Mouse (Mus musculus): Measurements from ENCODE around the gene Pthlh.
"Not testable (repeated sequence)": the region's sequence is repeated elsewhere in the genome, so short reads cannot be mapped to it uniquely, and the experiment has no call there.

Gene Pthlh

DNA sequence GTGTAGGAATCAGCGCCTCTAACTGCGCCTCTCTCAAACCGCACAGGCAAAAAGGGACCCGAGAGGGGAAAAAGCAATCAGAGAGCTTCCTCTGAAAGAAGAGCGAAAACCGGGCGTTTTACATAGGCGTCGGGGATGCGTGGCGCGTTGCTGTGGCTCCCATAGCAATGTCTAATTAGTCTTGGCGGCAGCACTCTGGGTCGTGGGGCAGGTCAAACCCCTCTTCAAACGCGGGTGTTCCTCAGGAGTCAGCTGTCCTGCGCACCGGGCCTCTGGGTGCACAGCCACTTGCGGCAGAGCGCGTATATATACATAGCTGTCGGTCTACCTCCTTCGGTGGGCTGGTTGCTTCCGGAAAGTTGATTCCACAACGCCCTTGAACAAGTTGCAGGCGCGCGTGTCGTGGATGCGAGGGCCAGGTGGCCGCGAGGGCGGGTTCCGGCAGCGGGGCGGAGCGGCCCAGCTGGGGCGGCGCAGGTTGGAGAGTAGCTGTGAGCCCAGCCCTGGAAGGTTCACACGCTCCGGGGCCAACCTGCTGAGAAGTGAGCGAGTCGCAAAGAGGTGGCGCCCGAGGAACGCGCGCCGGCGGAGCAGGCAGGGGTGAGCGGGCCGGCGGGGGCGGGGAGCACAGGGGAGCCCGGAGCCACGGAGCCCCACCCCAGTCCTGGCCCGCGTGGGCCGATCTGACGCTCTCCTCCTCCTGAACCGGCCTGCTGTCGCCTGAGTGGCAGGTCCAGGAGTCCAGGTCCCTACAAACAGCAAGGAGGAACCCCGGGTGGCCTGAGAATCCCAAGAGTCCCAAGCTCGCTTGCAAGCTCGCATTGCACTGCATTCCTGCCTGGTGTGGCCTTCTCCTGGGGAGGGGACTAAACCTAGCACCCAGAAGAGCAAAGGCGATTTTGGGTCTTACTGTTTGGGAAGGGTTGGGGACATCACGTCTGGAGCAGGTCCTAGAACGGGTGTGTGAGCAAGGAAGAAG is at the start of gene Pthlh:
Gene Pthlh, minus strand, starts transcription at position 597 of the 979 bp plus-strand sequence.
- peak; percentile 67 for DNase-seq

DNA sequence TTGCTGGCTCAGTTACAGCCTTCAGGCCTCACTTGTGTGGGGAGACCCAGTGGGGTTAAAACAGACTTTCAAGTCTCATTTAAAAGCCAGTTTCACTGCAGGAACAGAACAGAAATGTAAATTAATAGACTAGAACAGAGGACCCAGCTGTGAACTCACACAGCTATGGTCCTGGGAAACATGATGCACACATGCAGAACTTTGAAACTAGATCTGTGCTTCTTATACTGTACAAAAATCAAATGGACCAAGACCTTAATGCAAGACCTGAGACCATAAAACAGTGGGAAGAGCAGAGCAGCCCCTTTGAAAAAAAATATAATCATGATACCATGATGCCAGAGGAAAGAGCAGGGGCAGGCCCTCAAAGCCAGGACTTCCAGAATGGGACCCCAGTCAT is 49.3 kb upstream of the Pthlh start:
- DNase-seq = no peak

DNA sequence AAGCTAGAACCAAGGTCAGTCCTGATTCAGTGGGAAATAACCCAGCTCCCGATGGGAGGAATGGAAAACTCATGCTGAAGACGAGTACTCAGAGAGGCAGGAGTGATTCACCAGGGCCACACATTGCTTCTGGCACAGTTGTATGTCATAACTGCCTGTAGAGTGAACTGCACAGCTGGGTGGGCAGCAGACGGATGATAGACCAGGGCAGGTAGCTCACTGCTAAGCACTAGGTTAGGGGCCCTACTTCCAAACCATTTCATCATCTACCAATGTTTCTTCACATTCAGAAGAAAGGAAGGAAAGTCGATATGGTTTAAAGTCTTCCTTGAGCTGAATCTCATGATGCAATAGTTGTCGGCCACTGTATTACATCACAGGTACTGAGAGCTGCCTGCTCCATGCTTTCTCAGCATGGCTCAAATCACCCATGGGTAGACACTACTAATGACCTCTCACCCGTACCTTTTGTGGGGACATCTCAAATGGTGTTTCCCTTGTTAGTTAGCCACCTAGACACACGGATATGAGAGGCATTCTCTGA is 46.5 kb upstream of the Pthlh start:
- no peak for DNase-seq

- no peak for DNase-seq
Observed at GRCm38 (mm10) chr6:147310035-147310434, 46.1 kb upstream of the Pthlh start.

DNA sequence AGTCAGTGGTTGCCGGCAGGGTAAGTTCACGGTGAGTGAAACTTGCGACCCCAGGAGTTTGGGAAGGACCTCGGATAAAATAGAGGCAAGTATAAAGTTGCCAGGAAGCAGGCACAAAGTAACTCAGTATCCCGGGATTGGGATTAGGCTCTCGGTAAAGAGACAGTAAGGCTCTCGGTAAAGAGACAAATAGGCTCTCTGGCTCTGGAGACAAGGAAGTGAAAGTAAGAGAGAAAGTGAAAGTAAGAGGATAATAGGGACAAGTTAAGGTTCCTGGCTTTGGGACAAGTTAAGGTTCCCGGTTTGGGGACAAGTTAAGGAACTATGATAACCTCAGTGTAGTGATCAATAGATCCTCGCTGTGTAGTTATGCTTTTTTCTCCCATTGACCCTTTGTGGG is 40.3 kb upstream of the Pthlh start:
- not testable (repeated sequence) for DNase-seq

- no peak for DNase-seq
Observed at GRCm38 (mm10) chr6:147299607-147300006, 35.6 kb upstream of the Pthlh start.

- DNase-seq = no peak
Observed at GRCm38 (mm10) chr6:147279309-147279708, 15.3 kb upstream of the Pthlh start.

DNA sequence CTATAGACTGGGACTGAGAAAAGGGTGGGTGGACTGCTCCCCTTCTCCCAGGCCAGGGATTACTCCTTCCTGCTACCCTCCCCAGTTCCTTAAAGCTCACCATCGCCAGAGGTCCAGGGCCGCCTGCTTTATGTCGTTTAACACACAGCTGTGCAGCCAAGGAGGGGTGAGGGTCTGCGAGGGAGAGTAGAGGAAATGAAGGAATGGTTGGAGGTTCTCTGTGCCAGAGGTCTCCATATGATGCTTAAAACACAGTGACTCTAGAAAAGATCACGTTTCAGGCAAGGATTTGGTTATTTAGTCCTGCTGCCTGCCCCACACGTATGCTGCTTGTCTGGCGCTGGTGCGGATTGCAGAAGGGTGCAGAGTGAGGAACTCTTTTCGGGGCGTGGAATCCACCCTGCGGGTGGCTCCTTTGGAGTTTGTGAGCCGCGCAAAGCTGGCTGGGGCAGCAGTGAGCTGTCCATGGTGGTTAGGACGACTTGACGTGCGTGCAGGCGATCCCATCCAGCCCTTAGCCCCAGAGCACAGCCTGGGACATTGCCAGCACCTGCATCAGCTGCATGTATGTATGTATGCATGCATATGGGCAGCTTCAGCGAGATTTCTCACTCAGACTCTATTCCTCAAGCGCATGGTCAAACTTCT is 4.3 kb upstream of the Pthlh start:
- peak; percentile 38 for DNase-seq

DNA sequence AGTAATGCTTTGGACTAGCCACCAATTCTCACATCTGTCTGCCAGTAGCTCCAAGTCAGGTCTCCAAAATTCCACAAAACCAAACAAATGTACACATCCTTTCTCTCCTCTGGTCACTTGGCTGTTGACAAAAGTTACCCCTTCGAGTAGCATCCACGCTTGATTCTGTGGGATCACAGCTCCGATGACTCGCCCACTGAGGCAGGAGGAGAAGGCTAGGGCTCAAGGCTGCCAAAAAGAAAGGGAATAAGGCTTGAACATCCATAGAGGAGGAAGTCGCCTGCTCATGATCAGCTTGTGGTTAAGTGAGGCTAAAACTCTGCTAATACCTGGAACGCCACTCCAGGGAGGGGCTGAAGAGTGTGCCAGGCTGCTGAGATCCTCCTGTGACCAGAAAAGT is 2.5 kb upstream of the Pthlh start:
- no peak for DNase-seq

GRCm38 (mm10) chr6:147263178-147263577 is 805 bp downstream of the Pthlh start:
- DNase-seq = no peak

DNA sequence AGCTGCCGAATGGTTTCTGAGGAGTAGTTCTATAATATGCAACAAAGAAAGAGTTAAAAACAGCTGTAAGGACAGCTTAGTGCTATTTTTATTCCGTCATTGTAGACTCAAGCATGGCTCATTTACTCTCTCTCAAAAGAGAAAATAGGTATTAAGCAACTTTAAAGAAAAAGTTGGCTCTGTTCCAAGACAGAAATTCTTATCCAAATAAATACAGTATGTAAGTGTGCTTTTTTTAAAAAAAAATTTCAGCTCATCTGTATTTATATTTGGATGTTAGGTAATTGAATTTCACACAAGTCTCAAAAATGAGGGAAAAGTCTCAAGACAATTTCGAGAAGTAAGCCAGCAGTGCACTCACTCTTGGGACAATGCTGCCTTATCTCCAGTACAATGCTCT is 2.4 kb downstream of the Pthlh start:
- no peak for DNase-seq

DNA sequence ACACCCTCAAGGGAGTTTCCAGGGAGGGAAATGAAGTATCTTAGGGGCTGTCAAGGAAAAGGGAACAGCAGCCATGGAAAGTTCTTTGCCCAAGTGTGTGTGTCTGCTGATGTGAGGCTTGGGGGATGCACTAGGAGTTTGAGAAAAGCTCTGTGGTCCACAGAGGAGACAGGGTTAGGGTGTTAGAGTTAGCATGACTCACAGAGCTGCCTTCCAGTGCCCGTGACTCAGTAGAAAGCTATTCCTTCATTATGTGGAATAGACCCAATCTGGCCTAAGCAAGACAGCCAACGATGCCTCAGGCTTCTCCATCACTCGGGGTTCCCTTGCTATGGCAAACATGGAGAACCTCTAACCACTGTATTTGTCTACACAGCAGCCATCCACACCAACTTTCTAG is 3.2 kb downstream of the Pthlh start:
- DNase-seq = no peak

DNA sequence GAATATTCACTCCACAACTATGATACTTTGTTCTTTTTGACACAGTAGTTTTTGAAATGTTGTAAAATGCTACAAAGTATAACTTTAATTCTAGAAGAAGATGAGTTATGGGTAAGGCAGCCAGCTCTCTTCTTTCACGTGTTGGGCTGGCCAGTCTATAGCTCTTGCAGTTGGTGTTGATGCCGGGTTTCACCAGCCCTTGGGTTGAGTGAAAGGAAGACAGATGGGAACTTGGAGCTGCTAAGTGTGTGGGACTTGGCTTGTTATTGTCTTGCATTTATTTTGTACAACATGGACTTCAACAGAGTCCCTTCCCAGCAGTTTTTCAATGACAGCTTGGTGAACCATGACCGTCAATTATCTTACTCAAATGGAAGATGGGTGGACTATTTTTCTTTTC is 16.2 kb downstream of the Pthlh start:
- DNase-seq = no peak

GRCm38 (mm10) chr6:147244294-147244693 is 19.7 kb downstream of the Pthlh start:
- DNase-seq = no peak

DNA sequence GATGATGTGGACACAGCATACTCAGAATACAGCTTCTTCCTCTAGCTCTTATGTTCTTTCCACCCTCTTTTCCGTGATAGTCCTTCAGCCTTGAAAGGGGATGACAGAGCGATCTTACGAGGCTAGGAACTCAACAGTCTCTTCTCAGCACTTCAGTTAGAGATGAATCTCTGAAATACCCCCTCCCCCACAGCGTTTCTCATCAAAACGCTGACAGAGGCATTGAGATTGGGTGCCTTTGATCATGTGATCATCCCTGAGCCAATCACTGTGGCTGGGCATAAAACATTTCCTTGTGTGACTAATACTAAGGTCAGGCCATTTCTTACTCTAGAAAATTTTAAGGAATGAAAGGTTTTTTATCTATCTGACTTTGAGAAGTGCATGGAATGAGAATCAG is 20.3 kb downstream of the Pthlh start:
- DNase-seq = no peak

GRCm38 (mm10) chr6:147241541-147241940 is 22.4 kb downstream of the Pthlh start:
- DNase-seq = no peak

DNA sequence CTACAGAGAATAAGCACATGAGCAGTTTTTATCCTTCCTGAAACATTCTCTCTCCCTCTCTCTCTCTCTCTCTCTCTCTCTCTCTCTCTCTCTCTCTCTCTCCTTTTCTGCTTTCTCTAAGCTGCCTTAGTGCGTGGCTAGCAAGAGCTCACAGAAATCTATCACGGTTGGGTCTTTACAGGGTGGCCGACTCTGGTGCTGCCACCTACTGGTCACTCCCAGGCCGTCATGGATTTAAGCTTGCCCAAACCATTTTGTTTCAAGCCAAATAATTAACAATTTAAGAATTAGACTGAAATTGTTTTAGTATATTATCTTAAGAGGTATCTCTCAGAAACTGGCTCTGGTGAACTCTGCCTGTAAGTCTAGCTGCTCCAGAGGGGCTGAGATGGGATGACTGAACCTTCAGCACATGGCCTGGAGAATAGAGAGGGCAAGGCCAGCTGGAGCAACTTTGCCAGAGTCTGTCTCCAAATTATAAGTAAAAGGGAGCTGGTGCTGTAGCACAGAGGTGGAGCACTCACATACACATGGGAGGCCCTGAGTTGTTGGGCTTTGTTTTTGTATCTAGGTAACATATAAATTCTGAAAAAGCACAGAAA is 23.7 kb downstream of the Pthlh start:
- peak; percentile 54 for DNase-seq

GRCm38 (mm10) chr6:147226696-147227095 is 37.3 kb downstream of the Pthlh start:
- DNase-seq = no peak

- DNase-seq = no peak
Observed at GRCm38 (mm10) chr6:147219099-147219498, 44.9 kb downstream of the Pthlh start.

GRCm38 (mm10) chr6:147216156-147216555 is 47.8 kb downstream of the Pthlh start:
- DNase-seq = no peak

- no peak for DNase-seq
Observed at GRCm38 (mm10) chr6:147207821-147208330, 56.1 kb downstream of the Pthlh start.
